Mouse (Mus musculus): ENCODE data around the gene Zfp524.

DNA sequence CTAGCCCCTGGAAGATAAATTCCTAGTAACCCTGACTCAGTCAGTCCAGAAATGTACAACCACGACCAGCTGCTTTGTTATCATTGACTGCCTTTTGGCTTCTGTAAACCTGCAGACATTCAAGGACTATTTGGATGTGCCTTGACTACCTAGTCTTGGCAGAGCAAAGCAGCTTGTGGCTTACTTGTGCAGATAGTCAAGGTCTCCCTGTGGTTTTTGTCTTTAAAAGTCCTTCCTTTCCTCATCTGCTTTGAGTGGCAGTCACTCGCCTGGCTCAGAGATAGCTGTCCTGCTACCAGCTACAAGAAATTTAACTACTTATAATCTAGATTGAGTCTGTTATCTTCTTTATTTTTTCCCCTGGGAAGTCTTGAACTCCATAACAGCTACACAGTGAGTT is 30.8 kb downstream of the Zfp524 start:
- no peak for TF ChIP-seq EP300 (IDR thresholded peaks at IDR 0.05; ENCODE audit: insufficient read depth, low read depth, low read length)
- no peak for TF ChIP-seq CTCF (IDR thresholded peaks at IDR 0.05)
- no peak for TF ChIP-seq POLR2A (IDR thresholded peaks at IDR 0.05; ENCODE audit: insufficient read depth, low read depth, low read length)

Data from heart, adult 2 months (tissue).